Mouse (Mus musculus) left cerebral cortex, postnatal 14 days (tissue): ENCODE measurements around the gene Eno2. TPM values are rescaled to one million over a fixed set of nuclear protein-coding genes. Genes with fewer than 3 reads are reported as not detected.
"Not testable (repeated sequence)": the region's sequence is repeated elsewhere in the genome, so short reads cannot be mapped to it uniquely, and the experiment has no call there.

Experiments used
- DNase-seq, 2 experiments: peaks; one replicate each; pipeline ENCODE4 v3.0.0; 2021 to 2022; ENCODE audit warnings: low spot score in 2 of 2, mixed read lengths in 1 of 2
- intact Hi-C: fragments of 180-260 bp; cut with DNase I; formaldehyde crosslinking; loops from one replicate; pipeline ENCODE4 v1.15.1; 2025
- total RNA-seq, 2 experiments: library from RNA; stranded (reverse); gene quantifications; 2 replicates each; pipeline ENCODE4 v1.2.3; 2021

Eno2 gene
- total RNA-seq, 2 experiments from 2014 or later, result 719 to 758 TPM

DNA sequence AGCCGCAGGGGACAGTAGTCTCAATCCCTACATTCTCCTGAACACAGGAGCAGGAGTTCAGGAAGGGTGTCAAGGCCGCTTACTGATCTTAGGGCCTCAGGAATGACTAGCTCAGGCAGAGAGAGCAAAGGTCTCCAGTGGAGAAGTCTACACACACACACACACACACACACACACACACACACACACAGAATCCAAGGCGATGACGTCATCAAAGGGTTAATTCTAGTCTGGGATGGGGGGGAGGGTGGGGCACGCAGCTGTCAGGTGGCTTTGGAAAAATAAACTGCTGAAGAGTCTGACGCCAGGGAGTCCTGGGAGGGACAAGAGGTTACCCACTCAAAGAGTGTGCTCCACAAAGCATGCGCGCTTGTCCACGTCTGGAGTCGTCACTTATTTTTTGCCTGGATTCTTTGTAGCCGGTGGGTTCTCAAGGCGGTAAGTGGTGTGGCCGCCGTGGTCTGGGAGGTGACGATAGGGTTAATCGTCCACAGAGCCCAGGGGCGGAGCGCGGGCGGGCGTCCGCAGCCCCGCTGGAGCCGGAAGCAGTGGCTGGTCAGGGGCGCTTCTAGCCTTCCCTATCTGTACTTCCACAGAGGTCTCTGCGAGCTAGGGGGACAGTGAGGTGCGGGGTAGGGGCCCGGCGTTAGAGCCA is 39.0 kb upstream of the Eno2 start, which contains the start of gene Spsb2:
Gene Spsb2 (plus strand): TSS at position 304 of the 655 bp plus-strand sequence.
- peak in 1 of 2 experiments; percentile 56 for DNase-seq
- intact Hi-C loops, result no loop called here

DNA sequence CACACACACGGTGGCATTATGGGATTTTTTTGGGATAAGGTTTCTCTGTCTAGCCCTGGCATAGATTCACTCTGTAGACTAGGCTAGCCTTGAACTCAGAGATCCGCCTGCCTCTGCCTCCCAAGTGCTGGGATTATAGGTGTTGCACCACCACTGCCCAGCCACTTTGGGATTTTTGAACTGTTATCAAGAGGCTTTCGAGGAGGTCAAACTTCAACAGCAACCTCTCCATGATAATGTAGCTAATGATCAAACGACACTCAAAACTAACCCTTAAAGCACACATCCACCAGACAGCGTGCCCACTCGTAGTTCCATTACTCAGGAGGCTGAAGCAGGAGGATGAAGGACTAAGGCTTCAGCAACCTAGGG is 38.5 kb upstream of the Eno2 start:
- DNase-seq, result no peak
- intact Hi-C loops, result no loop called here

DNA sequence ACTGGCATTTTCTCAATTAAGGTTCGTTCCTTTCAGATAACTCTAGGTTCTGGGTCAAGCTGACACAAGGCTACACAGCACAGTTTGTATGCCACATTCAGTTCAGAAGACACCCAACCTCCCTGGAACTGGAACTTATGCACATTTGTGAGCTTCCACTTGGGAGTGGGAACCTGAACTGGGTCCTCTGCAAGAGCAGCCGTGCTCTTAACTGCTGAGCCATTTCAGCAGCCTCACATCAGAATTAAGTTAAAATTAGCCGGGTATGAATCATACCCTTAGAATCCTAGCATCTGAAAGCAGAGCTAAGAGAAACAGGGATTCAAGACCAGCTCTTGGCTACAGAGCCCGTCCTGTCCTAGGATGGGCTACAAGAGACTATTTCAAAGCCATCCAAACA is 37.9 kb upstream of the Eno2 start:
- intact Hi-C loops, result no loop called here
- DNase-seq, result no peak

DNA sequence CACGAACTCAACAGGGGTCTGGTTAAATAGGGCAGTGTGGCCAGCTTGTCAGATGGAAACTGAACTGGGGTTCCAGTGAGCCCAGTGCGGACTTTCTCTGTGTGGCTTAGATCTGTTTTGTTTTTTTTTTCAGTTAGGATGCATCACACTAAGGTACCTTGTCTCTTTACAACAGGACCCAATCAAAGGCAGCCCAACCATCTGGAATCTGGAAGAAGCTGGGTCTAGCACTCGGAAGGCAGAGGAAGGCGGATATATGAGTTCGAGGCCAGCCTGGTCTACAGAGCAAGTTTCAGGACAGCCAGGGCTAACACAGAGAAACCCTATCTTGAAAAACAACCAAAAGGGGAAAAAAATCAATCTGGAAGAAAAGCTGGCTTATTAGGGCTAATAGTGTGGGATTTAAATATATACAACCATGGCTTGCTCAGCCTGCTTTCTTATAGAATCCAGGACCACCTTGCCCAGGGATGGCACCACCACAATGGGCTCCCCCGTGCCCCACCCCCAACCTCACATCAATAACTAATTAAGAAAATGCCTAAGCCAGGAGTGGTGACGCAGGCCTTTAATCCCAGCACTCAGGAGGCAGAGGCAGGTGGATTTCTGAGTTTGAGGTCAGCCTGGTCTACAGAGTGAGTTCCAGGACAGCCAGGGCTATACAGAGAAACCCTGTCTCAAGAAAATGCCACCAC is 37.1 kb upstream of the Eno2 start:
- no peak for DNase-seq
- intact Hi-C loops, result no loop called here

DNA sequence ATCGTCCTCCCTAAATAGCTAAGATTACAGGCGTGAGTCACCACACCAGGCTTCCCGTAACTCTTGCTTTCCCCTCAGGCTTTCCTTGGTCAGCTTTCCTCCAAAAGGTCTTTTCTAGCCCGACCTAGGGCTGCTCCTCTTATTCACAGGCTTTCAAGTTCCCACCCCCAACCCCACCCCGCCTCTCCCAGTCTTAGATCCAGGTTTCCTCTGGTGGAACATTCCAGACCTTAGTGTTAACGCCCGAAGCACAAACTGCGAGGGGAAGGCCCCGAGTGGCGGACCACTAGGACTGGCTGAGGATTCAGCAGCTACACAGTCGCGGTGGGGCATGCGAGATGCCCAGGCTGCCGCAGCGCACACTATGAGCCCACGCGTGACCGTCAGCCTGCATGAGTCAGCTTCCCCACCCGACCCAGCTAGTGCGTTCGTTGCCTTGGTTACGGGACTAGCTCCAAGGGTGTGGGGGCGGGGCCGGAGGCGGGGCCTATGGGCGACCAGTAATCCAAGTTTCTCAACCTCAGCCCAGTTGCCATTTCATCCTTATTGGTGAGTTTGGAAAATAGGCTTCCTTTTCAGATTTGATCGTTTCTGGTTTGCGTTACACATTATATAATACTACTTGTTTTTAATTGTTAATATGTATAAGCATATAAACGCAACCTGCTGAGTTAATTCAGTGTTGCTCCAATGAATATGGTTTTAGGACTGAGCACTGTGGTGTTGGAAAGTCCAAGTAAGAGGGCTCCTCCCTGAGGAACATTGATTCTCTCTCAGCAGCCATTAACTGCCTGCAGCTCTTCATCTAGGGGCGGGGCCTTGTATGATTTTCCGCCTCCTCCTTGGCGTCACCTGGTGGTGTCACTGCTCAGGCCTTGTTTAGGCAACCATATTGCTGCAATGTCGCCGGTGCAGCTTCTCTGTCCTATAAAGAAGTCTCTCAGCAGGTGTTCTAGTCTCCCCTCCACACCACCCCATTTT is 36.2 kb upstream of the Eno2 start:
- peak; percentile 96 to 99 for DNase-seq
- intact Hi-C loops, result loop anchor here (2.0 kb wide), 1 partner anchor 37 kb away; the partner anchor contains the start of gene Eno2

DNA sequence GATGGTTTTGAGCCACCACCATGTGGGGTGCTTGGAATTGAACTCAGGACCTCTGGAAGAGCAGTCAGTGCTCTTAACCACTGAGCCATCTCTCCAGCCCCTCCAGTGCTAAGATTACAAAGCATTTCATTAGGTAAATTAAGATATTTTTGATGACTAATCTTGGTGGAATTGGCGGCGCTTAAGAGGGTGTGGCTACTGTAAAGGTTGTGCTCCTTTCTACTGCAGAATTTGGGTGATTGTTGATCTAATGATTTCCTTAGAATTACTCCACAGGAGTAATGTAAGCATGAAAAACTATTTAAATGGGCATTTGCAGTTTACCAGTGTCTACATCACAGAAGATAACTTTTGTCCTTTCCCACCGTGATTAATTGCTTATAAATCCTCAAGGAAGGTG is 34.9 kb upstream of the Eno2 start:
- intact Hi-C loops, result loop anchor here (2.0 kb wide), 1 partner anchor 36 kb away; the partner anchor contains the start of gene Eno2
- DNase-seq, result no peak

DNA sequence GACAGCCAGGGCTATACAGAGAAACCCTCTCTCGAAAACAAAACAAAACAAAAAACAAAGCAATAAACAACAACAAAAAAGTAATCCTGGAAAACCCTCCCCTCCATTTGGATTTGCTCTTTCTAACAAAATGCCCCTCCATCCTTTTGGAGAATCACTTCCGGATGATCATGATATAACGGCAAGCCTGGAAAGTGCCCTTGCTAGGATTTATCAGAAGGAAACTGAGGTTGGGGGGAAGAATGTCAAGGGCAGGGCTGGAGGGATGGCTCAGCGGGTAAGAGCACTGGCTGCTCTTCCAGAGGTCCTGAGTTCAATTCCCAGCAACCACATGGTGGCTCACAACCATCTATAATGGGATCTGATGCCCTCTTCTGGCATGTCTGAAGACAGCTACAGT is 34.2 kb upstream of the Eno2 start:
- not testable (repeated sequence) for DNase-seq
- intact Hi-C loops, result loop anchor here (2.0 kb wide), 1 partner anchor 35 kb away; the partner anchor contains the start of gene Eno2

DNA sequence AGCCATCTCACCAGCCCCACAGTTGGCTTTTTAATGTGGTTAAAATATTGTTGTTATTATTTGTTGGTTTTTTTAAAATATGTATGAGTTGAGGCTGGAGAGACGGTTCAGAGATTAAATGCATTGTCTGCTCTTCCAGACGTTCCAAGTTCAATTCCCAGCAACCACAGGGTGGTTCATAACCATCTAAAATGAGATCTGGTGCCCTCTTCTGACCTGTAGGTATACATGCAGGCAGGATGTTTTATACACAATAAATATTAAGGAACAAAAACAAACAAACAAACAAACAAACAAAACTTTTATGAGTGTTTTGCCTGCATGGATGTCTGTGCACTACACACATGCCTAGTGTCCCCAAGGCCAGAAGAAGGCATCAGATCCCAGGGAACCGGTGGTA is 33.6 kb upstream of the Eno2 start:
- intact Hi-C loops, result no loop called here
- DNase-seq, result no peak

DNA sequence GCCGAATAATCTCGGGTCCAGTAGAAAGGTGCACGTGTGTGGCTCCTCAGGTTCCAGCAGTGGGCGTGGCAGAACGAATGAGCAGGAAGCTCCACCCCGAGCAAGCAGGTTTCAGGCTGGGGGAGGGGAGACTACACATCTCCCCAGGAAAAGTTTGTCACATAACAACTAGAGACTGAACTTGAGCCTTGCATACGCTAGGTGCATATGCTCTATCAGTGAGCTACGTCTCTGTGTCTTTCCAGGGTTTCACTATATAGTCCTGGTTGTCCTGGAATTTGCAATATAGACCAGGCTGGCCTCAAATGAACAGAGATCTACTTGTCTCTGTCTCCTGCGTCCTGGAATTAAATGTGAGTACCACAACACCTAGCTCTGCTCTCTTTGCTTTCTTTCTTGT is 32.9 kb upstream of the Eno2 start:
- DNase-seq, result not testable (repeated sequence)

DNA sequence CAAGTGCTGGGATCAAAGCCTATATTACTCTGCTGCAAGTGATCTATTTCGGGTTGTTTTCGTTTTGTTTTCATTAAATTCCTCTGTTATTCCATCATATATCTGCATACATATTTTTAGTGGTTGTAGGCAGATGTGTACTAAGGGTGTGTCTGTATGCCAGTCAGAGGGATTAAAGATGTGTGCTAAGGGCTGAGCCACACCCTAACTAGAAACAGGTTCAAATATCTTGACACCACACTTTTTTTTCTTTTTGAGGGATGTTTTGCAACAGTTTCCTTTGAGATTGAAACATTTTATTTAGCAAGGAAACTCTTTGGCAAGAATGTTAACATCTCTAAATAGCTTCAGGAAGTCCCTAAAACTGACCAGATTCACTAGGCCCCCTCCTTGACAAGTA is 26.7 kb upstream of the Eno2 start:
- intact Hi-C loops, result no loop called here
- no peak for DNase-seq

More for the DNA sequence above, 32.9 kb upstream of the Eno2 start:
- intact Hi-C loops, result not testable (repeated sequence)

DNA sequence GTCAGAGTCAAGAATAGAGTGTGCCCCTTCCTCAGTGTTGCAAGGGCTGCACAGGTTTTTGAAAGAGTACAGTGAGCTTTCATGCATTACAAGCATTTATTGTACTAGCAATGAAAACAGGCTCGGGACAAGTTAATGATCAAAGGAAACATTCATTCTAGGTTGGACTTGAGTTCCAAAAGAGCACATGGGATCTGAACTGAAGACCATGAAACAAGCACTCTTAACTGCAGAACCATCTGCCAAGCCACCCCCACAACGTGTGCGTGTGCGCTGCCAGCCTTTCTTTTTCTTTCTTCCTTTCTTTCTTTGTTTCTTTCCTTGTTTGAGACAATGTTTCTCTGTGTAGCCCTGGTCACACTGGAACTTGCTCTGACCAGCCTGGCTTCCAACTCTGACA is 26.3 kb upstream of the Eno2 start:
- intact Hi-C loops, result no loop called here

DNA sequence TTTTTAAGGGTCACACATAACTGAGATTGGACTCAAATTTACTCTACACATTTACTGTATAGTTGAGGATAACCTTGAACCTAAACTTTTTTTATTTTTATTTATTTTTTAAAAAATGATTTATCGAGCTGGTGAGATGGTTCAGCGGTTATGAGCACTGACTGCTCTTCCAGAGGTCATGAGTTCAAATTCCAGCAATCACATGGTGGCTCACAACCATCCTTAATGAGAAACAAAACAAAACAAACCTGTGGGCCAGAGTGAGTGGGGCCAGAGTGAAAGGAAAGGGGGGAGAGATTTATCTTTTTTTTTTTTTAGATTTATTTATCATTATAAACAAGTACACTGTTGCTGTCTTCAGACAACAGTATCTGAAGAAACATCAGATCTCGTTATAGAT is 22.4 kb upstream of the Eno2 start:
- intact Hi-C loops, result no loop called here
- no peak for DNase-seq

More for the DNA sequence above, 26.3 kb upstream of the Eno2 start:
- DNase-seq, result no peak

DNA sequence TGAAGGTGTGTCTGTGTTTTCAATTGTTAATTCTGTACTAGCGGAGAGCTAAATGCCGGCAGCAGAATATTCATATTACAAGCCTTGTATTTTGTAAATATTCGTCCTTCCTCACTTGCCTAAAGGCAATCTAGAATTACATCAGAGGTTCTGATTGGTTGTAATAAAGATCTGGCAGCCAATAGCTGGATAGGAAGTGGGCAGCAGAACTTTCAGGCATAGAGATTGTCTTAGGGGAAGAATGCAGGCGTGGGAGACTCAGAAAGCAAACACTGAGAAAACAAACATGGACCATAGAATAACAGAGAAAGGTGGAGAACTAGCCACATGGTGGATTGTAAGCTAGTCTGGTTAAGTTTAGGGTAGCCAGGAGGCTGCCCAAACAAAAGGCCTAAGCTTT is 20.6 kb upstream of the Eno2 start:
- intact Hi-C loops, result no loop called here
- DNase-seq, result no peak

DNA sequence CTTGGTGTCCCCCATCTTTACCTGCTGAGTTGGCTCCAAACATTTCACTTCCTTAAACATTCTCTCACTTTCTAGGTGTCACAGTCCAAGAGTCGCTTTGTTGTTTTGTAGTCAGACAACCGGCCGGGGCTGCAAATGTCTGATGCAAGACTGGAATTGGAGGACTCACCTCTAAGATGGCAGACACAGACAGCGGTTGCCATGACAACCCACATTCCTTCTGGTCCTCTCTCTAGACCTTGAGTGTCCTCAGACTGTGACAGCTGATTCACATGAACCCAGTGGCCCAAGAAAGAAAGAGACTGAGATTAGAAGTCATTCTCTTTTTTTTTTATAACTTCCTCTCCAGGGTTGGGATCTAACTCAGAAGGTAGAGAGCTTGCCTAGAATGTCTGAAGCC is 20.0 kb upstream of the Eno2 start:
- no peak for DNase-seq
- intact Hi-C loops, result no loop called here

DNA sequence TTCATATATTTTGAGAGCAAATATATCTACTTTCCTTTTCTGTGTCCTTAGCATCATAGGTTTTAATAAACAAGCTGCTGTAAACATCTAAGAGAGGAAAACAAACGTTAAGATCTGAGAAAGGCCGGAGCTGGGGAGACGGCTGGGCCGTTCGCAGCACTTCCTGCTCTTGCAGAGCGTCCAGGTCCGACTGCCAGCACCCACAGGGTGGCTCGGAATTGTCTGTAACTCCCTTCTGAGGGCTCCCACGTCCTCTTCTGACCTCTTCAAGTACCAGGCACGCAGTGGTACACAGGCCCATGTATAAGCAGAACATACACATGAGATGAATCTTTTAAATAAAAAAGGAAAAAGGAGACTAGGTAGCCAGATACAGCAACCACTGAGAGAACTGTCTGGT is 18.2 kb upstream of the Eno2 start:
- no peak for DNase-seq
- intact Hi-C loops, result no loop called here

DNA sequence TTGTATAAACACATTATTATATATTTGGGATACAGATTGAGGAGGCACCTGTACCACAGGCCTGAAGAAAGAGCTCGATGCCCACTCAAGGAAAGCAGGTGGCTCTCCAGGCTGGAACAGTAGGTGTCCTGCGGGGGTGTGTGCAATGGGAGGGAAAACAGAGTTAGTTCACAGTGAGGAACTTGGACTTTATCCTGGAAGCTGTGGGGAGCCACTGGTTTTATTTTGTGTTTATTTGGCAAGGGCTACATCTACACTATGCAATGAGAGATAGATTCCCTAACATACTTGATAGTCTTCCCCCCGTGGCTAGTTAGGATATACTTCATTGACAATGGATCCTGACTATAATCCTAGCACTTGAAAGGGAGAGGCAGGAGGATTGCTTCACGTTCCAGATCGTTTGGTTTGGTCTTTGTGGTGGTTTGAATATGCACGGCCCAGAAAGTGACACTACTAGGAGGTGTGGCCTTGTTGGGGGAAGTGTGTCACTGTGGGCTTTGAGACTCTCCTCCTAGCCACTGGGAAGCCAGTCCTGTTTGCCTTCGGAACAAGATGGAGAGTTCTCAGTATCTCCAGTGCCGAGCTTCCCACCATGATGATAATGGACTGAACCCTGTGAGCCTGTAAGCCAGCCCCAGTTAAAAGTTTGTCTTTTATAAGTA is 17.4 kb upstream of the Eno2 start:
- intact Hi-C loops, result no loop called here
- no peak for DNase-seq

DNA sequence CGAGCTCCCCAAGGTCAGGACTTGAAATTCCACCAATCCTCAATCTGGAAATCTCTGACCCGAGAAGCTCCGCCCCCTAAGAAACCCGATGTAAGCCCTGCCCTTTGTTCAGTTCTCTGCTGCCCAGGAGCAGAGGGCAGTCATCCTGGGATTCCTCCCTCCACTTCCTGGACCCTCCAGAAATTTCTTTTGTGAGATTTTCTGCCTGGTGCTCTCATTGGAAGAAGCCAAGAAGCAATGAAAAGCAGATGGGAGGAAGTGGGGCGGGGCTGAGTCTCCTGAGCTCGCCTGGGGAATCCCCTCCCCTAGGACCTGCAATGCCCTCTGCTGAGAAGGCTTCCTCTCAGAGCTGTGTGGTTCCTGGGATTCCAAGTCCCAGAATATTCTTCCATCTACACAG is 13.0 kb upstream of the Eno2 start:
- intact Hi-C loops, result no loop called here
- DNase-seq, result no peak

DNA sequence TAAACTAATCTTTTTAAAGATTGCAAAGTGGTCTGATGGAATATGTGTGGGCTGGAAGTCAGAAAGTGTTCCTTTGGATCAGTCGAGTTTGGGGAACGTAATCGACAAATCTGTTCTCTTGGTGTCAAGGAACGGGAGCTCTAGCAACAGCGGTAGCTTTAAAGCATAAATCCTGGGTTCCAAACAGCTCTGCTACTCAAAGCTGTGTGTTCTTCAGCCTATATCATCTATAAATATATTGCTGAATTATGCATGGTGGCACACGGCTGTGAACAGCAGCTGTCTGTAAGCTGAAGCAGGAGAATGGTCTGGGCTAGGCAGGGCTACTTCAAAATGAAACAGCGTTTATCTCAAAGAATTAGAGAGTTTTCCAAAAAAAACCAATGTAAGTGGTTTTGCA is 11.4 kb upstream of the Eno2 start:
- intact Hi-C loops, result no loop called here
- no peak for DNase-seq

DNA sequence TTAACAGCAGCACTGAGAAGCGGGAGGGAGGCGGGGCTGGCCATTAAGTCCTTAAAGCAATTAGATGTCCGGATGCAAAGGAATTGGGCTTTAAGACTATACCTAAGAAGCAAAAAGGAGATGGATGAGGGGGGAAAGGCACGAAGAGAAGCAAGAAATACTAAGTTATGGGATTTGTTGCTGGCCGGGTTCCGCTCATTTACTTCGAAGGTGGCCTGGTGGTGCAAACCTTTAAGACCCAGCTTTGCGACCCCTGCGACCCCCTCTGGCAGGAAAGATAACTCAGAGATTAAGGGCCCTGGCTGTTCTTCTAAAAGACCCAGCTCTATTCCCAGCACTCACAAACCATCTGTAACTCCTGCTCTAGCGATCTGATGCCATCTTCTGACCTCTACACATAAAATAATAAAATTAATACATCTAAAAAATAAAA is 10.5 kb upstream of the Eno2 start:
- DNase-seq, result no peak
- intact Hi-C loops, result no loop called here
